In genomic region chr1:191720419-191720818, GRCm38 (mm10) we compare ENCODE assay signal across 9 mouse cellular contexts. TPM values are rescaled to one million over a fixed set of nuclear protein-coding genes. Genes with fewer than 3 reads are reported as not detected.
A peak's percentile ranks its signal among the peaks of the same experiment; 100 is the strongest.
DNase-seq lines count a peak whose midpoint lies in the region; ATAC-seq and TF ChIP-seq lines count a peak whose summit lies in the region.
"Had no signal": no experiment of that assay in that cellular context is flagged by ENCODE, and none has a peak within 500 bp of the region (broad histone marks: within the 10 kb centered on the region; RNA-seq: fewer than 3 reads in every experiment).

No protein-coding gene starts in this region.

- WGBS in heart, embryonic 13.5 days, result 39% methylated on average over 3 of the region's 3 CpGs
- 40% methylated on average over 3 of the region's 3 CpGs for WGBS in hindbrain, postnatal 0 days
- WGBS in neural tube, embryonic 13.5 days, result 64% methylated on average over 3 of the region's 3 CpGs

- no peaks in the 10 kb centered on the region for H3K27me3 ChIP-seq in heart, embryonic 13.5 days (replicated peaks)
- H3K27me3 ChIP-seq in hindbrain, postnatal 0 days (ENCODE audit: insufficient read depth, low read length), result no peaks in the 10 kb centered on the region
- no peaks in the 10 kb centered on the region for H3K27me3 ChIP-seq in neural tube, embryonic 13.5 days

- intact Hi-C loops in gastrocnemius, postnatal 36 days (cut with DNase I), result loop anchor here (5.0 kb wide), 1 partner anchor 92 kb away; no protein-coding TSS in a partner anchor

- H3K27ac ChIP-seq in heart, embryonic 13.5 days (replicated peaks), result peak overlapping the region; percentile 30
- H3K27ac ChIP-seq in cortical plate, adult 2 months (ENCODE audit: insufficient read depth, low read length), result peak overlapping the region; percentile 57; the same call in 1 of the 2 replicates
- 0 out of 2 replicates have a peak overlapping the region, but pooled peaks have one; percentile 27 for H3K27ac ChIP-seq in hindbrain, postnatal 0 days
- H3K27ac ChIP-seq in neural tube, embryonic 13.5 days (replicated peaks), result 0 out of 2 replicates have a peak overlapping the region, but pooled peaks have one; percentile 7
- H3K27ac ChIP-seq: liver, embryonic 15.5 days had no signal

- TF ChIP-seq POLR2A in cortical plate, adult 2 months (IDR thresholded peaks at IDR 0.05; ENCODE audit: extremely low read depth, insufficient read depth, low read length), result 0 out of 2 replicates have a peak, but pooled peaks have one; percentile 27

- H3K9ac ChIP-seq in heart, embryonic 13.5 days, result peak overlapping the region; percentile 41
- peak overlapping the region; percentile 10; the same call in 1 of the 2 replicates for H3K9ac ChIP-seq in hindbrain, postnatal 0 days (replicated peaks; ENCODE audit: low read length)
- peak overlapping the region; percentile 62 for H3K9ac ChIP-seq in neural tube, embryonic 13.5 days
- H3K9ac ChIP-seq: liver, embryonic 15.5 days had no signal

- no peak for DNase-seq in heart, adult 18-20 months
- peak; percentile 24 for DNase-seq in hindbrain, postnatal 0 days (ENCODE audit: low spot score)
- no peak for DNase-seq in lung, postnatal 4 days
- no peak for DNase-seq in embryo, embryonic 9.5 days (ENCODE audit: extremely low spot score)
- no peak for DNase-seq in gastrocnemius, postnatal 36 days

- TF ChIP-seq CTCF in cortical plate, adult 2 months (IDR thresholded peaks at IDR 0.05; ENCODE audit: extremely low read depth, insufficient read depth, low read length), result no peak
- TF ChIP-seq CTCF in hindbrain, postnatal 0 days (IDR thresholded peaks at IDR 0.05; ENCODE audit: low read depth), result no peak

- peaks cover 30% of the 10 kb centered on the region for H3K4me1 ChIP-seq in heart, embryonic 13.5 days
- H3K4me1 ChIP-seq in cortical plate, adult 2 months (ENCODE audit: control insufficient read depth, insufficient read depth, low read length), result peaks cover 8% of the 10 kb centered on the region
- H3K4me1 ChIP-seq in hindbrain, postnatal 0 days (ENCODE audit: insufficient read depth, low read length), result peaks cover 5% of the 10 kb centered on the region; the same call in 1 of the 2 replicates
- H3K4me1 ChIP-seq in neural tube, embryonic 13.5 days (replicated peaks), result peaks cover 48% of the 10 kb centered on the region

- H3K9me3 ChIP-seq in heart, embryonic 13.5 days, result no peaks in the 10 kb centered on the region
- H3K9me3 ChIP-seq in hindbrain, postnatal 0 days (ENCODE audit: low read length), result no peaks in the 10 kb centered on the region
- no peaks in the 10 kb centered on the region for H3K9me3 ChIP-seq in neural tube, embryonic 13.5 days
- H3K9me3 ChIP-seq: liver, embryonic 15.5 days had no signal

- H3K36me3 ChIP-seq in heart, embryonic 13.5 days, result peaks cover 34% of the 10 kb centered on the region
- H3K36me3 ChIP-seq in hindbrain, postnatal 0 days (ENCODE audit: insufficient read depth, low read length), result peaks cover 11% of the 10 kb centered on the region; the same call in 1 of the 2 replicates
- H3K36me3 ChIP-seq in neural tube, embryonic 13.5 days, result peaks cover 22% of the 10 kb centered on the region

- H3K4me2 ChIP-seq in heart, embryonic 13.5 days, result peak overlapping the region; percentile 76
- peak overlapping the region; percentile 90 for H3K4me2 ChIP-seq in hindbrain, postnatal 0 days (ENCODE audit: low read depth, low read length)
- peak overlapping the region; percentile 67 for H3K4me2 ChIP-seq in neural tube, embryonic 13.5 days

- ATAC-seq in heart, embryonic 13.5 days (ENCODE audit: extremely low read depth, insufficient number of reproducible peaks, low FRiP score, low TSS enrichment), result no peak
- ATAC-seq in hindbrain, postnatal 0 days, result no peak
- no peak for ATAC-seq in neural tube, embryonic 13.5 days (ENCODE audit: low read depth)

- peak overlapping the region; percentile 93 for H3K4me3 ChIP-seq in heart, embryonic 13.5 days
- peak overlapping the region; percentile 83 for H3K4me3 ChIP-seq in cortical plate, adult 2 months (ENCODE audit: insufficient read depth, low read length)
- H3K4me3 ChIP-seq in hindbrain, postnatal 0 days (ENCODE audit: low read length), result peak overlapping the region; percentile 91
- peak overlapping the region; percentile 91 for H3K4me3 ChIP-seq in neural tube, embryonic 13.5 days
- H3K4me3 ChIP-seq: liver, embryonic 15.5 days had no signal

RNA-seq across cellular contexts. Expression of gene Lpgat1, which starts 2.8 kb away (rescaled TPM):
- 15.4 and 21.3 TPM in 2 replicates for polyA plus RNA-seq in heart, embryonic 13.5 days (2015; fragmentation: Nextera tagmentation; extraction: Ambion mirVana)
- 100 to 1,000 TPM in 1 of 2 experiments, 10 to 100 TPM in 1; 99.5 to 111 TPM for total RNA-seq in heart, adult 18-20 months (2021)
- 74.0 and 74.2 TPM in 2 replicates for polyA plus RNA-seq in cortical plate, adult 2 months (2012; rRNA removed)
- 44.2 and 49.9 TPM in 2 replicates for total RNA-seq in hindbrain, postnatal 0 days (2014; rRNA removed)
- polyA plus RNA-seq in hindbrain, postnatal 0 days (2015; fragmentation: Nextera tagmentation; extraction: Ambion mirVana), result 46.7 and 47.7 TPM in 2 replicates
- 29.9 and 35.4 TPM in 2 replicates for polyA plus RNA-seq in neural tube, embryonic 13.5 days (2015; fragmentation: Nextera tagmentation; extraction: Ambion mirVana)
- total RNA-seq in gastrocnemius, postnatal 36 days (2021), result 10 to 100 TPM; 22.8 to 29.5 TPM

Comparison
In these comparisons a context has a peak if more than half of its experiments do, and no peak if none do; other contexts are left out.
1. H3K27ac ChIP-seq: peak in every context shown above with its lines; median percentile 57 in cortical plate, adult 2 months; 30 in heart, embryonic 13.5 days; 27 in hindbrain, postnatal 0 days; 7 in neural tube, embryonic 13.5 days.
2. H3K9ac ChIP-seq: peak in every context shown above with its lines; median percentile 62 in neural tube, embryonic 13.5 days; 41 in heart, embryonic 13.5 days; 10 in hindbrain, postnatal 0 days.